ENCODE assay signal across 10 mouse cellular contexts in genomic region chr5:64265145-64265544, GRCm38 (mm10).
A peak's percentile ranks its signal among the peaks of the same experiment; 100 is the strongest.
DNase-seq lines count a peak whose midpoint lies in the region; ATAC-seq and TF ChIP-seq lines count a peak whose summit lies in the region.
"Had no signal": no experiment of that assay in that cellular context is flagged by ENCODE, and none has a peak within 500 bp of the region (broad histone marks: within the 10 kb centered on the region; RNA-seq: fewer than 3 reads in every experiment).

No protein-coding gene starts in this region.

- no peak overlapping the region for H3K27ac ChIP-seq in gastrocnemius, adult 2 months
- H3K27ac ChIP-seq in midbrain, embryonic 11.5 days (ENCODE audit: low read depth, low read length): no peak overlapping the region
- H3K27ac ChIP-seq in midbrain, embryonic 16.5 days (ENCODE audit: low read length): no peak overlapping the region
- H3K27ac ChIP-seq: heart, adult 2 months had no signal

- no peak for DNase-seq in gastrocnemius, adult 2 months
- no peak for DNase-seq in gastrocnemius, postnatal 14 days
- DNase-seq in midbrain, embryonic 11.5 days (ENCODE audit: low spot score, missing footprints): peak; percentile 89
- DNase-seq in MN1 (ENCODE audit: low spot score): peak; percentile 13
- DNase-seq in natural killer cell, adult 2 months (ENCODE audit: low spot score in 2 of 2): peak; percentile 11 to 46
- no peak for DNase-seq in c-Kit-positive CD71-positive TER-119-positive erythroid progenitor cells, embryonic 14.5 days (ENCODE audit: low spot score)

- intact Hi-C loops in gastrocnemius, adult 2 months (cut with DNase I): loop anchor here (2.0 kb wide), 1 partner anchor 62 kb away; no protein-coding TSS in a partner anchor
- intact Hi-C loops in gastrocnemius, postnatal 14 days (cut with DNase I; ENCODE audit: low total_unique reads): no loop called here

- H3K36me3 ChIP-seq in midbrain, embryonic 11.5 days (ENCODE audit: control insufficient read depth, insufficient read depth, low read length): peaks cover 3% of the 10 kb centered on the region; the same call in 1 of the 2 replicates
- H3K36me3 ChIP-seq in midbrain, embryonic 16.5 days (ENCODE audit: control insufficient read depth, insufficient read depth, low read length): no peaks in the 10 kb centered on the region

- no peaks in the 10 kb centered on the region for H3K9me3 ChIP-seq in midbrain, embryonic 11.5 days (ENCODE audit: control insufficient read depth, low read length)
- no peaks in the 10 kb centered on the region for H3K9me3 ChIP-seq in midbrain, embryonic 16.5 days (replicated peaks; ENCODE audit: control insufficient read depth, low read length, poor library complexity, severe bottlenecking)
- H3K9me3 ChIP-seq: megakaryocyte, embryonic 14.5 days had no signal

- TF ChIP-seq CTCF in gastrocnemius, adult 2 months (IDR thresholded peaks at IDR 0.05): peak; percentile 83

- no peaks in the 10 kb centered on the region for H3K27me3 ChIP-seq in midbrain, embryonic 11.5 days (ENCODE audit: control insufficient read depth, insufficient read depth, low read length)
- H3K27me3 ChIP-seq in midbrain, embryonic 16.5 days (ENCODE audit: control insufficient read depth, insufficient read depth, low read depth, low read length): no peaks in the 10 kb centered on the region
- H3K27me3 ChIP-seq: megakaryocyte, embryonic 14.5 days had no signal

- WGBS in midbrain, embryonic 11.5 days: 20% methylated on average over 3 of the region's 3 CpGs
- 20% methylated on average over 3 of the region's 3 CpGs for WGBS in midbrain, embryonic 16.5 days

- ATAC-seq in midbrain, embryonic 11.5 days (ENCODE audit: low FRiP score): no peak
- ATAC-seq in midbrain, embryonic 16.5 days: no peak
- peak; percentile 72 for ATAC-seq in inflammation-experienced regulatory T-cells, adult 6 months

- no peak overlapping the region for H3K4me3 ChIP-seq in gastrocnemius, adult 2 months
- H3K4me3 ChIP-seq in midbrain, embryonic 11.5 days (ENCODE audit: low read depth, low read length): no peak overlapping the region
- no peak overlapping the region for H3K4me3 ChIP-seq in midbrain, embryonic 16.5 days (ENCODE audit: low read depth, low read length)
- H3K4me3 ChIP-seq: heart, adult 2 months; megakaryocyte, embryonic 14.5 days had no signal

- no peak overlapping the region for H3K9ac ChIP-seq in midbrain, embryonic 11.5 days (ENCODE audit: low read length)
- no peak overlapping the region for H3K9ac ChIP-seq in midbrain, embryonic 16.5 days (ENCODE audit: low read depth, low read length)

- H3K4me2 ChIP-seq in midbrain, embryonic 11.5 days: no peak overlapping the region
- no peak overlapping the region for H3K4me2 ChIP-seq in midbrain, embryonic 16.5 days (ENCODE audit: low read length)

- H3K4me1 ChIP-seq in midbrain, embryonic 11.5 days (ENCODE audit: control insufficient read depth, insufficient read depth, low read length): peaks cover 5% of the 10 kb centered on the region
- peaks cover 5% of the 10 kb centered on the region for H3K4me1 ChIP-seq in midbrain, embryonic 16.5 days (ENCODE audit: control insufficient read depth, insufficient read depth, low read length)

Comparison
In these comparisons a context has a peak if more than half of its experiments do, and no peak if none do; other contexts are left out.
1. DNase-seq: peak in midbrain, embryonic 11.5 days (single experiment), MN1 (single experiment) and natural killer cell, adult 2 months (2 of 2); none in gastrocnemius, adult 2 months (single experiment), gastrocnemius, postnatal 14 days (single experiment) and c-Kit-positive CD71-positive TER-119-positive erythroid progenitor cells, embryonic 14.5 days (single experiment).